Mouse (Mus musculus): ENCODE results near the gene Bsx.

The Bsx gene

DNA sequence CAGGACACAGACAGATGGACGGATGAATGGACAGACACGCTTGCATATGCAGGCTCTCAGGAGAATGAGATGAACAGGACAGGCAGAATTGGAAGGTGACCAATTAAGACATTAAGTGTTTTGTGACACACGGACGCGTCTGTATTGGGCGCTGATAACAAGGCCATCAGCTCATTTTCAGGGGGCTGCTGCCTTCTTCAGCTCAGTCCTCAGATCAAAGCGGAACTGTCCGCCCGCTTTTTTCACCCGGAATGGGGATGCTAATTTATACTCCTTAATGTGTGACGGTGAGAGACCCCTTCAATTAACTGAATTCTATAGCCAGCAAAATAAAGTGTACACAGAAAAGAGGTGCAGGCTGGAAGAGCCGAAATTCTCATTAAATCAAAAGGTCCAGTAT, 15.5 kb downstream of the Bsx start:
- DNase-seq (ENCODE audit: low read depth, low spot score) = no peak

DNA sequence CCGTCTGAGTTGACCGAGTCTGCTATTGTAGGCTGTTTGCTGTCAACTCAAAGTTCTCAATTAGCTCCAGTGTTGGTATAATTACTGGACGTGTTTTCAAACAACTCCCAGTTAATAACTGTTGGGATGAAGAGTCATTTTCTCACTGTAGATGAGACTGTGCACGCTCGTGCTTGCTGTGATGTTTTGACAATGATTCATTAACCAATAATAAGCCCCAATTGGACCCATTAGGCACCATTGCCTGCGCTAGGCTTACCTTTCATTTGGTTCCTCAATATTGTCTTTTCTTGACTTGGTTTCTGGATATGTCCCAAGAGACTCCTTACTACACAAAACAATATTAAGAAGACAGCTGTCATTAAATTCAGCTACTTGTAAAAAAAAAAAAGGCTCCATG, 18.5 kb downstream of the Bsx start:
- DNase-seq (ENCODE audit: low read depth, low spot score) = no peak

GRCm38 (mm10) chr9:40907413-40907812, 33.5 kb downstream of the Bsx start:
- DNase-seq (ENCODE audit: low read depth, low spot score) = no peak

DNA sequence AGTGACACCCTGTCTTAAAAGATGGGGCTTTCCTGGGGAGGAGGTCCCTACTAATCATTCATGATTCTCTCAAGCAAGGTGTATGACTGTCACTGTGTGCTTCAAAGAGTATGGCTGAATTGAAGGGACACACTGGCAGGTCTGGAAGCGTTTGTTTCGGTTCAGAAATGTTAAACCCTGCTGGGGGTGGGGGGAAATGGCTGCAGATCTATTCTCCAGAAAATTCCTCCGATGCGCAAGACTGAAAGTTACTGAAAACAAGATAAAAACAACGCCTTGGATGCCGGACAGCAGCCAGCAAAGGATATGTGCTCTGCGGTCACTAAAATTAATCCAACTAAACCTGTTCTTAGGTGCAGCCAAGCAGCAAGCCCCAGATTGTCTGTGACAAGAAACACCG, 34.5 kb downstream of the Bsx start:
- no peak for DNase-seq (ENCODE audit: low read depth, low spot score)

DNA sequence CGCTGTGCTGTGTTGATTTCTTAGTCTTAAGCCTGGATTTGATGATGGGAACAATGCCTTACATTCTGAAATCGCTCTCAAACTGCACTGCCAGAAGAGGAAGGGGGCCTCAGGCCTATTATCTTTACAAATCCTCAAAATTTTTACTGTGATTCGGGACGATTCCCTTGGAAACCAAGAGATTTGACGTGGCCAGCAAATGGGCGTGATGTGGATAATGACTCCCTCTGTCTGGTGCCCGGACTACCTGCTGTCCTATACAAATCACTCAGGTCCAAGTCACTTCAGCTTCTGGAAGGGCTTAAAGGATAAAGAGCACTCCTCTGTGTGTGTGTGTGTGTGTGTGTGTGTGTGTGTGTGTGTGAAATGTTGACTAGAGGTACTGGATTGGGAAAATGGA, 35.0 kb downstream of the Bsx start:
- no peak for DNase-seq (ENCODE audit: low read depth, low spot score)

GRCm38 (mm10) chr9:40917871-40918613, 44.1 kb downstream of the Bsx start:
- DNase-seq (ENCODE audit: low read depth, low spot score) = no peak

- peak; percentile 12 for DNase-seq (ENCODE audit: low read depth, low spot score)
Observed at GRCm38 (mm10) chr9:40927351-40927980, 53.5 kb downstream of the Bsx start.

All from brain, adult 2 months (tissue).